Mouse (Mus musculus): Measurements from ENCODE around the gene Sftpa1.

Sftpa1 gene

GRCm38 (mm10) chr14:41131540-41131939 is at the start of gene Sftpa1:
Gene Sftpa1 (plus strand): TSS chr14:41131782.
- no peak for DNase-seq (ENCODE audit: low spot score in 2 of 2)

GRCm38 (mm10) chr14:41082408-41082807 is 49.2 kb upstream of the Sftpa1 start:
- no peak for DNase-seq (ENCODE audit: low spot score in 2 of 2)

- DNase-seq (ENCODE audit: low spot score in 2 of 2): no peak
Measured at GRCm38 (mm10) chr14:41087509-41087908, 44.1 kb upstream of the Sftpa1 start.

GRCm38 (mm10) chr14:41090777-41091176 is 40.8 kb upstream of the Sftpa1 start:
- DNase-seq (ENCODE audit: low spot score in 2 of 2): no peak

- no peak for DNase-seq (ENCODE audit: low spot score in 2 of 2)
Measured at GRCm38 (mm10) chr14:41094114-41094513, 37.5 kb upstream of the Sftpa1 start.

GRCm38 (mm10) chr14:41096296-41096860 is 35.2 kb upstream of the Sftpa1 start:
- no peak for DNase-seq (ENCODE audit: low spot score in 2 of 2)

- no peak for DNase-seq (ENCODE audit: low spot score in 2 of 2)
Measured at GRCm38 (mm10) chr14:41098726-41099125, 32.9 kb upstream of the Sftpa1 start.

- no peak for DNase-seq (ENCODE audit: low spot score in 2 of 2)
Measured at GRCm38 (mm10) chr14:41100712-41101111, 30.9 kb upstream of the Sftpa1 start.

- no peak for DNase-seq (ENCODE audit: low spot score in 2 of 2)
Measured at GRCm38 (mm10) chr14:41101242-41101641, 30.3 kb upstream of the Sftpa1 start.

- no peak for DNase-seq (ENCODE audit: low spot score in 2 of 2)
Measured at GRCm38 (mm10) chr14:41102269-41102668, 29.3 kb upstream of the Sftpa1 start.

- DNase-seq (ENCODE audit: low spot score in 2 of 2): no peak
Measured at GRCm38 (mm10) chr14:41104853-41105444, 26.6 kb upstream of the Sftpa1 start, which contains the start of gene Mat1a. Gene Mat1a (plus strand): TSS chr14:41105035.

GRCm38 (mm10) chr14:41111031-41111668 is 20.4 kb upstream of the Sftpa1 start:
- DNase-seq (ENCODE audit: low spot score in 2 of 2): no peak

- DNase-seq (ENCODE audit: low spot score in 2 of 2): no peak
Measured at GRCm38 (mm10) chr14:41112944-41113343, 18.6 kb upstream of the Sftpa1 start.

- no peak for DNase-seq (ENCODE audit: low spot score in 2 of 2)
Measured at GRCm38 (mm10) chr14:41116271-41116670, 15.3 kb upstream of the Sftpa1 start.

- no peak for DNase-seq (ENCODE audit: low spot score in 2 of 2)
Measured at GRCm38 (mm10) chr14:41124683-41125082, 6.9 kb upstream of the Sftpa1 start.

GRCm38 (mm10) chr14:41127997-41128396 is 3.6 kb upstream of the Sftpa1 start:
- DNase-seq (ENCODE audit: low spot score in 2 of 2): peak in 1 of 2 experiments; percentile 18

GRCm38 (mm10) chr14:41137006-41137405 is 5.4 kb downstream of the Sftpa1 start:
- DNase-seq (ENCODE audit: low spot score in 2 of 2): no peak

GRCm38 (mm10) chr14:41140686-41141085 is 9.1 kb downstream of the Sftpa1 start:
- DNase-seq (ENCODE audit: low spot score in 2 of 2): no peak

- DNase-seq (ENCODE audit: low spot score in 2 of 2): no peak
Measured at GRCm38 (mm10) chr14:41146035-41146434, 14.5 kb downstream of the Sftpa1 start.

- DNase-seq (ENCODE audit: low spot score in 2 of 2): no peak
Measured at GRCm38 (mm10) chr14:41146922-41147321, 15.3 kb downstream of the Sftpa1 start.

GRCm38 (mm10) chr14:41147356-41147755 is 15.8 kb downstream of the Sftpa1 start:
- no peak for DNase-seq (ENCODE audit: low spot score in 2 of 2)

- DNase-seq (ENCODE audit: low spot score in 2 of 2): no peak
Measured at GRCm38 (mm10) chr14:41151220-41151898, 19.8 kb downstream of the Sftpa1 start, which contains the start of gene Mbl1. Gene Mbl1 (plus strand): TSS chr14:41151458.

- DNase-seq (ENCODE audit: low spot score in 2 of 2): no peak
Measured at GRCm38 (mm10) chr14:41160076-41160475, 28.5 kb downstream of the Sftpa1 start.

All from cerebellum, postnatal 4 days (tissue).